Mouse (Mus musculus) liver, embryonic 14.5 days (tissue): ENCODE results near the gene Cldn6. TPM values are rescaled to one million over a fixed set of nuclear protein-coding genes. Genes with fewer than 3 reads are reported as not detected.

Experiments used
- ATAC-seq: fragments of 200-750 bp; cut with Nextera tagmentation; 2 replicates; pipeline ENCODE4 v1.8.0; 2017; ENCODE audit warnings: moderate number of reproducible peaks, mild to moderate bottlenecking, moderate library complexity; ENCODE audit not compliant: insufficient read depth
- DNase-seq, 3 experiments: peaks; one replicate each; pipeline ENCODE4 v3.0.0-alpha.2; 2012 to 2013; ENCODE audit warnings: low read depth in 3 of 3, low spot score in 3 of 3
- H3K27ac ChIP-seq: fragments of 300-500 bp; sonication (generic); 2 replicates; pipeline ENCODE4 v1.5.1; 2014; ENCODE audit warnings: moderate library complexity, mild to moderate bottlenecking, control low read depth, inconsistent platforms
- H3K27me3 ChIP-seq: fragments of 300-500 bp; sonication (generic); 2 replicates; pipeline ENCODE4 v1.6.1; 2014; ENCODE audit warnings: mild to moderate bottlenecking, low read length, moderate library complexity; ENCODE audit not compliant: control insufficient read depth, insufficient read depth
- H3K36me3 ChIP-seq: fragments of 300-500 bp; sonication (generic); replicated peaks from 2 replicates; pipeline ENCODE4 v1.6.1; 2014; ENCODE audit warnings: low read depth; ENCODE audit not compliant: control insufficient read depth, insufficient read depth
- H3K4me1 ChIP-seq, 2 experiments: fragments of 200-500 bp in 1 of 2; fragments of 300-500 bp in 1 of 2; sonication (generic) in 1 of 2; replicated peaks; 2 replicates each; pipeline ENCODE4 v1.6.1; 2012 to 2014; ENCODE audit warnings: antibody characterized with exemption in 1 of 2, inconsistent platforms in 1 of 2, low read length in 1 of 2; ENCODE audit not compliant: control insufficient read depth in 2 of 2, insufficient read depth in 2 of 2
- H3K4me2 ChIP-seq: fragments of 300-500 bp; sonication (generic); 2 replicates; pipeline ENCODE4 v1.6.1; 2014; ENCODE audit warnings: low read depth, mild to moderate bottlenecking, control low read depth, moderate library complexity
- H3K4me3 ChIP-seq, 2 experiments: fragments of 200-500 bp in 1 of 2; fragments of 300-500 bp in 1 of 2; sonication (generic) in 1 of 2; 2 replicates each; pipeline ENCODE4 v1.5.1; 2012 to 2014; ENCODE audit warnings: low read depth in 2 of 2, low read length in 2 of 2, mild to moderate bottlenecking in 2 of 2, control low read depth in 1 of 2, inconsistent platforms in 1 of 2, moderate library complexity in 1 of 2; ENCODE audit not compliant: insufficient read depth in 1 of 2
- H3K9ac ChIP-seq: fragments of 300-500 bp; sonication (generic); replicated peaks from 2 replicates; pipeline ENCODE4 v1.6.1; 2014; ENCODE audit warnings: mild to moderate bottlenecking, control low read depth, moderate library complexity
- H3K9me3 ChIP-seq: fragments of 300-500 bp; sonication (generic); 2 replicates; pipeline ENCODE4 v1.6.1; 2016; ENCODE audit warnings: low read length, mixed read lengths; ENCODE audit not compliant: control insufficient read depth
- CTCF ChIP-seq: IDR thresholded peaks from 2 replicates; pipeline ENCODE4 v1.5.1; 2016; ENCODE audit warnings: antibody characterized with exemption, low read depth, control low read depth
- EP300 ChIP-seq: IDR thresholded peaks from 2 replicates; pipeline ENCODE4 v1.6.1; 2016; ENCODE audit warnings: antibody characterized with exemption, low read depth
- WGBS: fragments of 180-500 bp; shearing (Covaris S2); extraction: QIAGEN DNeasy Blood & Tissue Kit; methylation state at CpG from one replicate; pipeline ENCODE4 v1.1.7; 2014; ENCODE audit not compliant: insufficient replicate concordance; 5-methylcytosine and 5-hydroxymethylcytosine counted together
- polyA plus RNA-seq, 2 experiments: library from polyadenylated mRNA; depleted of rRNA in 1 of 2; stranded (reverse) in 1 of 2; unstranded in 1 of 2; fragments of >200 nt; fragmentation: Nextera tagmentation in 1 of 2; extraction: Ambion mirVana in 1 of 2; gene quantifications; 2 replicates each; pipeline versions ENCODE4 v1.2.1 to v1.2.3; 2012 to 2014

Cldn6 gene
- polyA plus RNA-seq (2012; rRNA removed) (0.64 and 0.68 TPM in 2 replicates), polyA plus RNA-seq (2014; fragmentation: Nextera tagmentation; extraction: Ambion mirVana) (0.15 and 0.50 TPM in 2 replicates)

DNA sequence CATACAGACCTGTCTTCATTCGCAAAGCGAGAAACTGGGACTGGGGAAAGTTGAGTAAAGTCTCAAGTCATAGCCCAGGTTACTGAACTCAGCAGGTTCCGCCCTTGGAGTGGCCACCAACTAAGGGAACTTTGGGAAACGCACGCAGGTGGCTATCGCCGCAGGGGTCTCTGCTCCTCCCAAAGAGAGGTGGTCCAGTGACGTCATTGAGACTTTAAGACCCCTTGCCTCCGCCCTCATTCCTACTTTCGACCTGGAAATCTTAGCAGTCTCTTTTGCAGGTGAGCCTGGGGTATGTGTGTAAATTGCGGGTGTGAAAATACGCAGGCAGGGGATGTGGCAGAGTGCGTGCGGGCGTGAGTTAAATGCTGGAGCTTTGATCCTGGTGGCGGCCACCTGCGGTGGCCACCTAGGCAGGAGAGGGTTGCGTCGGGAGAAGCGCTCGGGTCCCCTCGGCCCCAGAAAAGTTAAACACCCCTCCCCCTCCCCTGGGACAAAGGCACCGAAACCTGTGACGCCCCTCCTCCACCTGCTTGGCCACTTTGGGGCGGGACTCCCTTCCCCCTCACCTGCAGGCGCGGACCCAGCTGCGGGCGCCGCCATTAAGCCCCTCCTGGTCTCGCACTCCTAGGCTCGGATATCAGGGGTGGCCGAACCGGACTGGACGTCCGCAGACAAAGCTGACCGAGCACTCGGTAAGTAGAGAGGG is at the start of gene Cldn6:
Gene Cldn6, plus strand, starts transcription at position 123 of the 709 bp plus-strand sequence.
- Histone ChIP-seq H3K9me3 (no peaks in the 10 kb centered on the region), H3K4me3 (0 out of 4 replicates have a peak within 1 kb of the TSS, but pooled peaks of 1 of the 2 experiments have one; percentile 3), H3K27me3 (peaks cover 73% of the 10 kb centered on the region), H3K4me1 (peaks cover 2 to 13% of the 10 kb centered on the region in 2 experiments; a peak in 2 of 4 replicates), H3K27ac (no peak within 1 kb of the TSS), H3K36me3 (no peaks in the 10 kb centered on the region), H3K4me2 (peak within 1 kb of the TSS; percentile 32; the same call in 1 of the 2 replicates), H3K9ac (no peak within 1 kb of the TSS)
- DNase-seq (no peak), ATAC-seq (no peak)
- WGBS = 4% methylated on average over 38 of the region's 38 CpGs
- TF ChIP-seq CTCF = no peak
- no peak for TF ChIP-seq EP300

DNA sequence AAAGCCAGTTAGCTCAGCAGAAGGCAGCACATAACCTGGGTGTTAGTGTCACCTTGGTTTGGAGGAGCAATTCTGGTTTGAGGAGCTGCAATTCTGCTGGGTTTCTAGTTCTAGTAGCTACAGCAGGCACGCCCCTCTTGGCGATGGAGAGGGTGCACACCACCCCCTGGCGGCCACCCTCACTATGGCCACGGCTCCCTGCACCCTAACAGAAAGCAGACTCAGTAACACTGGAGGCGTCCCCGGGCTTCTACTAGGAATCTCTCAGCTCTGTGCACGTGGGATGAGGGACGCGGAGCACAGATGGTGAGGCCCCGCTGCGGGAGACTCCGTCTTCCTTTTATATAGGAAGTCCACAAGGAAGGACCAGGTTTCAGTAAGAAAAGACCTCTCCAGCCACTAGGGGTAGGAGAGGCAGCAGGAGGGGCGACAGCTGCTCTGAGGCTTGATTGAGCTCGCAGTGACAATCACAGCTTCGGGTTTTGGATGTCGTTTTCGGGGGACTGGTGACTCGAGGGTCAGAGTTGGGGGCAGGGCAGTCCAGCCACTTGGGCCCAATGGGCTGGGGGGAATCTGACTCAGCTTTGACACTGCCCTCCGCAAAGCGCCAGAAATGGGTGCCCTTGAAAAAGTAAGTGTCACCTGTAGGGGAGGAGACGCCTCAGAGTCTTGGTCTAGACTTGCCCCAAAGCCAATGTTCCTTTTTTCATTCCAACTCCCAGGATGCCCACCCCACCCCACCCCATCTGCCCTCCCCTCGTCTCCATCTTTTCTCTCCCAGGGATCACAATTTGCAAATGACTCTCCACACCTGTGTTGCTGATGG is 48.6 kb upstream of the Cldn6 start:
- H3K4me2 ChIP-seq = no peak overlapping the region; the same call in 1 of the 2 replicates
- no peak overlapping the region for H3K9ac ChIP-seq
- H3K4me1 ChIP-seq = no peaks in the 10 kb centered on the region
- ATAC-seq (peak; percentile 47; the same call in 1 of the 2 replicates), DNase-seq (peak in 2 of 3 experiments; percentile 7 to 16)
- H3K9me3 ChIP-seq = no peaks in the 10 kb centered on the region
- H3K27me3 ChIP-seq = no peaks in the 10 kb centered on the region
- no peak overlapping the region for H3K27ac ChIP-seq
- H3K36me3 ChIP-seq = no peaks in the 10 kb centered on the region
- 10% methylated on average over 22 of the region's 22 CpGs for WGBS
- peak; percentile 89 for TF ChIP-seq CTCF
- TF ChIP-seq EP300 = no peak
- no peak overlapping the region for H3K4me3 ChIP-seq

DNA sequence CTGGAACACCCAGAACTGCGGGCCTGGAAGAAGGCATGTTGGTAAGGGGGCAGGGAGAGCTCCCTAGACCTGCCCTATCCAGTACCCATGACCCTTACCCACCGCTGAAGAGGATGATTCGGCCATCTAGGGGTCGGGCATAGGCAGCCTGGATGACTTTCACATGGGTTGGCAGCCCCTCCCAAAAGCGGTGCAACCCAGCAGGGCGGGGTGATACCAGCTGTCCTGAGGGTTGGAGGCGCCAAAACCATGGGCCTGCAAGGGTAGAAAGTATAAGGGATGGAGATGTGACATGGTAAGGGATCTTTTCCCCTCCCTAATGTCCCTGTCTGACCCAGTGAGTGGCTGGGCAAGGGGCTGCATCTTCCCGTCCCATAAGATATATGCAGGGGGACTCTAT is 47.8 kb upstream of the Cldn6 start:
- no peak overlapping the region for H3K4me2 ChIP-seq
- H3K27me3 ChIP-seq = no peaks in the 10 kb centered on the region
- 61% methylated on average over 8 of the region's 8 CpGs for WGBS
- H3K9me3 ChIP-seq = no peaks in the 10 kb centered on the region
- DNase-seq (no peak), ATAC-seq (no peak)
- H3K36me3 ChIP-seq = no peaks in the 10 kb centered on the region
- no peak overlapping the region for H3K4me3 ChIP-seq
- H3K4me1 ChIP-seq = no peaks in the 10 kb centered on the region
- TF ChIP-seq CTCF (no peak), EP300 (no peak)
- no peak overlapping the region for H3K27ac ChIP-seq
- H3K9ac ChIP-seq = no peak overlapping the region

DNA sequence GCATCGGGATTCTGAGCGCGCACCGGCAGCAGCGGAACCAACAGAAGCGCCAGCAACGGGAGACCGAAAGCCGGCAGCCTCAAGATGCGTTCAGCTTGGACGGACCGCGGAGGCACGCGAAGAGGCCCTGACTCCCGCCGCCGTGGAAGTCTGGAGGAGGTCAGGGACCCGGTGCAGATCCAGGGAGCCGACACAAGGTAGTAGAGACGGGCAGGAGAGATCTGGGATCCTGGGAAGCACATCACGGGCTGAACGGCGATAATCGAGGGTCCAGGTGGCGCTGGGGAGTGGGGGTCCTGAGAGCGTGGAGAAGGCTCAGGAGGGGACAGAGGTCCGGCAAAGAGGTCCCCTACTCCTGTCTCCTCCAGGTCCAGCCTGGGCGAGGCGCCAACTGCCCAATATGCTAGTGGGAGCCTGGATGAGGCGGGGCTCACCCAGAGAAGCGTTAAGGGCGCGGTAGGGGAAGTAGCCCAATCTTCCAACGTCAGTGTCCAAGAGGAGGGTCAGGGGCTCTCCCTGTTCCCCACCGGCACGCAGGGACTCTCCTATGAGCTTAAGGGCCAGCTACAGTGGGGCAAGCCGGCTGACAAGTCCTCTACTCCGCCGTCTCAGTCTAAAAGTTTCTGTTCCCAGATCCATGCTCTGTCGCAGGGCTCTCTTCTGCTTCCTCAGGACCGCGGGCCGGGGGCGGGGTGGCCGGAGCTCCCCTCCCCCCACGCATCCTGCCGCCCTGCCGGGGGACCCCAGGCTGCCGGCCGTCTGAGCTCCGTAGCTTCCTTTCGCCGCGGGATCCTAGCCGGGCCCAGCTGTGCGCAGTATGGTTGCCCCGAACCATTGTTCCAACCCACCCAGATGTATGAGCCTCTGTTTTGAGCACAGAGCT is 34.2 kb upstream of the Cldn6 start, which contains the start of gene Mmp25:
Gene Mmp25, minus strand, starts transcription at position 665 of the 883 bp plus-strand sequence.
- Histone ChIP-seq H3K4me1 (no peaks in the 10 kb centered on the region), H3K27ac (no peak within 1 kb of the TSS), H3K27me3 (peaks cover 21% of the 10 kb centered on the region), H3K4me2 (peak within 1 kb of the TSS; percentile 51), H3K9ac (no peak within 1 kb of the TSS), H3K9me3 (no peaks in the 10 kb centered on the region), H3K36me3 (no peaks in the 10 kb centered on the region), H3K4me3 (peak within 1 kb of the TSS; percentile 35 to 37; a peak in 3 of 4 replicates)
- TF ChIP-seq EP300 (no peak), CTCF (no peak)
- no peak for DNase-seq
- 2% methylated on average over 58 of the region's 58 CpGs for WGBS
- no peak for ATAC-seq
